Mouse (Mus musculus) heart, postnatal 25 days (tissue): ENCODE data around the gene Glo1. TPM values are rescaled to one million over a fixed set of nuclear protein-coding genes. Genes with fewer than 3 reads are reported as not detected.

ENCODE experiments used
- DNase-seq: peaks from one replicate; pipeline ENCODE4 v3.0.0; 2022; ENCODE audit warnings: low spot score
- intact Hi-C: fragments of 180-260 bp; cut with DNase I; formaldehyde crosslinking; loops from one replicate; pipeline ENCODE4 v1.15.1; 2025
- total RNA-seq, 2 experiments: library from RNA; stranded (reverse); gene quantifications; 2 replicates each; pipeline ENCODE4 v1.2.3; 2021

Glo1 gene
- total RNA-seq, 2 experiments from 2014 or later: 141 to 164 TPM

DNA sequence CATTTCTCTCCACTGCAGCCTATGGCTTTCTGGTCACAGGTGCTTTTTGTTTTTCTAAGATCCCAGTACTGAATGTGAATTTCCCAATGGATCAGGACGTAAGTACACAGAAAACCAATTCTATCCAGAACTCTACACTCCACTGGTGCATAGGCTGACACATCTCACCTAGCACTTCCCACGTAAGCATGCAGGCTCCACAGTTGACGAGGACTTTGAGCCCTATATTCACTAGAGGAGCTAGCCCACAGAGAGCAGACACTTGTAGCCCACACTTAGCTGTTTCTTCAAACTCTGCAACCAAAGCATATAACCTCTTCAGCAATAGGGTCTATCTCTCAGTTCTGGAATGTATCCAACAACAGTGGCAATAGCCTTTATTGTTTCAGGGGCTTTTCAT lies 70.2 kb downstream of the Glo1 start:
- DNase-seq: no peak
- intact Hi-C loops: no loop called here

DNA sequence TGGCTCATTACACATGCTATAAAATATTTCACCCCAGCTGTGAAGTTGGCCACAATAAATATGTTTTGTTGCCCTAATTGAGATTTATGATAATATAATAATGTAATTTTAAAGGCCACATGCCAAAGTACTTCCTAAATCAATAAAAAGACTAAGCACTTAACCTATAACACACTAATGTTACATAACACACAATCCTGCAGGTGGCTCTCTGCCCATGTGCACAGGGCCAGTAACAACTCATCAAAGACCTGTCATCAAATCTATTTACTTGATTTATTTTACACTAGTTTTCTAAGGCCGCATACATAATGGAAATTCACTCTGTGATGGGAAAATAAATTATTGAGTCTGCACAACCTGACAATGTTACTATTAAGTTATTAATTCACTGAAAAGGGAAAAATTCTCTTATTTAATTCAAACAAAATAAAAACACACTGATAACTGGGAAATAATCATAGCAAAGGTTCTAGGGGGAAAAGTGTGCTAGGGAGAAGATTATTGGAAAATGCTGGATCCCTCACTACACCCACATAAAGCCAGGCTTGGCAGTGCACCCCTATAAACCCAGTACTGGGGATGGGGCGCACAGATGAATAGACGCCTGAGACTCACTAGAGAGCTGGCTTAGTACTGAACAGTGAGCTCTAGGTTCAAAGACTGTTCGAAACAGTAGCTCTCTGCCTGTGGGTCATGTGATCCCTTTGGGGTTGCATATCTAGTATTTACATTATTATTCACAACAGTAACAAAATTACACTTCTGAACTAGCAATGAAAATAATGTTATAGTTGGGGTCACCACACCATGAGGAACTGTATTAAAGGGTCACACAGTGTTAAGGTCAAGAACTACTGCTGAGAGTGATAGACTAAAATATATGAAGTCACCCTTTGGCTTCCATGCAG lies 73.4 kb downstream of the Glo1 start:
- intact Hi-C loops: no loop called here

DNA sequence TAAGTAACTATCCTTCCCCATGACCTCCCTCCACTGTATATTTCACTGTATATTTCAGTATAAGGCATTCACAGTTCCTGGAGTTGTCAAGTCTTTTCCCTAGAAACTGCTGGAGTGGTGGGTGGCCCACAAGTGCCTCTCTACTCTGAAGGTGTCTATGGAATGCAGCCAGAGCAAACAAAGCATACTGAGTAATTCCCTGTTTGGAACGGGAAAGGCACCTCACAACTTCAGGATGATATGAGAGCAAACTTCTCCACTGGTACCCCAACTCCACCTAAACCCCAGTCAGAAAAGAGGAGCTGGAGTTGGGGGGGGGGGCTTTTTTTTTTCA lies 75.9 kb downstream of the Glo1 start:
- intact Hi-C loops: no loop called here
- no peak for DNase-seq

More for the DNA sequence above, 73.4 kb downstream of the Glo1 start:
- no peak for DNase-seq

DNA sequence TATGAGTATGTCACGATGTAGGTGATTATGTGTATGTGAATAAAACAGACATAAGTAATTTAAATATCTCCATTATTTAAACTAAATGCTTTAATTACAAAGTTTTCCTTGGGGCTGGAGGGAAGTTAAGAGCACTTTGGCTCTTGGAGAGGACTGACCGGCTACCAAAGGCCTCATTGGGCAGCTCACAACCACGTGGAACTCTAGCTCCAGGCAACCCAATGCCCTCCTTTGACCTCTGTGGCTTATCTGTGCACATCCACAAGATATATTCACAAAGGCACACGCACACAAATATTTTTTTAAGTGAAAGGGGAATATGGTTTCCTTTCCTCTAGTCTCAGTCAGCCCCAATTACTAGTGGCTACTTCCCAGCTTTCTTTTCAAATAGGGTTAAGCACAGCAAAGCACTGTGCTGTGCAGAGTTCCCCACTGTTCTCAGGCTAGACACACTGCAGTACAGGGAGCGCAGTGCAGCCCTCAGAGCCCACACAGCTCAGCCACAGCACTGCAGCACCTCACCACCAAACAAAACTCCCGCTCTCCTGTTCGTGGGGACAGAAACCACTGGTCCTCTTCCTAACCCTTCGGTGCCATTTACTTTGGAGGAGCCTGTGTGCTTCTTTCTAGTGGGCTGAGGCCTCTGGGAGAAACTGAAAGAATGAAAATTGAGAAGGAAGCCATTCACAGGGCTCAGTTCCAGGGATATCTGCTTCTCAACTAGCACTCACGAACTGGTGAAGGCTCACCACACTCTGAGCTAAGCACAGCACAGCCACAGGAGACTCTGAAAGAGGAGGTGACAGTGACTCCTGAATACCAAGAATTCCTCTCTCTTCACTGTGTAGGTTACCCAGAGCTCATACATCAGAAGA lies 76.5 kb downstream of the Glo1 start:
- intact Hi-C loops: no loop called here
- DNase-seq: no peak

- DNase-seq: no peak
Measured at GRCm38 (mm10) chr17:30539098-30539497, 87.6 kb downstream of the Glo1 start.

GRCm38 (mm10) chr17:30536651-30537050 lies 90.0 kb downstream of the Glo1 start:
- no peak for DNase-seq
- intact Hi-C loops: no loop called here

More at GRCm38 (mm10) chr17:30539098-30539497, 87.6 kb downstream of the Glo1 start:
- intact Hi-C loops: no loop called here

Other genes with a start within 250 kb of the Glo1 start
- 10 to 100 TPM; 17.9 to 20.5 TPM for gene Btbd9, start 50.4 kb downstream of the Glo1 start, total RNA-seq
- gene Dnah8, start 2.5 kb downstream of the Glo1 start, total RNA-seq: 1 to 10 TPM in 1 of 2 experiments, under 1 TPM in 1; 0.50 to 1.2 TPM